Mouse (Mus musculus) lung, adult 2 months (tissue): ENCODE results near the gene Gm42372.

Experiments used
- CTCF ChIP-seq: fragments of 200-500 bp; IDR thresholded peaks from 2 replicates; pipeline ENCODE4 v1.5.1; 2011; ENCODE audit warnings: mild to moderate bottlenecking, low read length, control low read depth; ENCODE audit not compliant: insufficient read depth
- POLR2A ChIP-seq: fragments of 200-500 bp; IDR thresholded peaks from 2 replicates; pipeline ENCODE4 v1.6.1; 2011; ENCODE audit warnings: low read depth, mild to moderate bottlenecking, control low read depth, low read length, borderline replicate concordance; ENCODE audit errors: extremely low read depth

- TF ChIP-seq CTCF (no peak), POLR2A (no peak)
These were observed 27.2 kb upstream of the Gm42372 start for GRCm38 (mm10) chr7:16955712-16956111.
